Mouse (Mus musculus) MEL (cell line): ENCODE data around the gene Rbck1.

ENCODE experiments used
- CTCF ChIP-seq, 3 experiments: IDR thresholded peaks in 2 of 3; conservative IDR thresholded peaks in 1 of 3; 2 replicates each; pipeline ENCODE4 v1.5.1; 2011 to 2012; ENCODE audit warnings: low read length in 3 of 3, low read depth in 2 of 3, mild to moderate bottlenecking in 2 of 3, improper control_type of control experiment in 1 of 3, inconsistent platforms in 1 of 3, mixed read lengths in 1 of 3, moderate library complexity in 1 of 3; ENCODE audit not compliant: control insufficient read depth in 1 of 3, insufficient read depth in 1 of 3, poor library complexity in 1 of 3, severe bottlenecking in 1 of 3
- MAZ ChIP-seq: IDR thresholded peaks from 2 replicates; pipeline ENCODE4 v1.6.1; 2012; ENCODE audit warnings: low read depth, mild to moderate bottlenecking, inconsistent platforms, low read length, improper control_type of control experiment
- MXI1 ChIP-seq: IDR thresholded peaks from 2 replicates; pipeline ENCODE4 v1.6.1; 2011; ENCODE audit warnings: mild to moderate bottlenecking, low read depth, low read length, improper control_type of control experiment
- NELFE ChIP-seq: IDR thresholded peaks from 2 replicates; pipeline ENCODE4 v1.6.1; 2011; ENCODE audit warnings: low read depth, low read length, improper control_type of control experiment
- NRF1 ChIP-seq: IDR thresholded peaks from 2 replicates; pipeline ENCODE4 v1.6.1; 2014; ENCODE audit warnings: low read depth, mild to moderate bottlenecking, inconsistent platforms, low read length, improper control_type of control experiment, moderate library complexity; ENCODE audit not compliant: poor library complexity, insufficient read depth, severe bottlenecking
- POLR2A ChIP-seq, 2 experiments: IDR thresholded peaks; 2 replicates each; pipeline ENCODE4 v1.6.1; 2011 to 2012; ENCODE audit warnings: low read length in 2 of 2, mild to moderate bottlenecking in 2 of 2, control low read depth in 1 of 2, improper control_type of control experiment in 1 of 2, low read depth in 1 of 2, moderate library complexity in 1 of 2; ENCODE audit not compliant: control insufficient read depth in 1 of 2, insufficient read depth in 1 of 2, poor library complexity in 1 of 2

GRCm38 (mm10) chr2:152281407-152281806 lies 51.0 kb downstream of the Rbck1 start:
- TF ChIP-seq POLR2A (IDR thresholded peaks at IDR 0.05; ENCODE audit: control insufficient read depth in 1 of 2, insufficient read depth in 1 of 2, low read depth in 1 of 2, low read length in 2 of 2, poor library complexity in 1 of 2) (no peak), MAZ (no peak), MXI1 (no peak), NRF1 (no peak), CTCF (IDR thresholded peaks at IDR 0.05 in 2 of 3, conservative IDR thresholded peaks at IDR 0.05 in 1 of 3; ENCODE audit: control insufficient read depth in 1 of 3, insufficient read depth in 1 of 3, low read depth in 2 of 3, low read length in 3 of 3, poor library complexity in 1 of 3, severe bottlenecking in 1 of 3) (no peak), NELFE (no peak)
